Mouse (Mus musculus): Measurements from ENCODE around the gene Zfp536.

DNA sequence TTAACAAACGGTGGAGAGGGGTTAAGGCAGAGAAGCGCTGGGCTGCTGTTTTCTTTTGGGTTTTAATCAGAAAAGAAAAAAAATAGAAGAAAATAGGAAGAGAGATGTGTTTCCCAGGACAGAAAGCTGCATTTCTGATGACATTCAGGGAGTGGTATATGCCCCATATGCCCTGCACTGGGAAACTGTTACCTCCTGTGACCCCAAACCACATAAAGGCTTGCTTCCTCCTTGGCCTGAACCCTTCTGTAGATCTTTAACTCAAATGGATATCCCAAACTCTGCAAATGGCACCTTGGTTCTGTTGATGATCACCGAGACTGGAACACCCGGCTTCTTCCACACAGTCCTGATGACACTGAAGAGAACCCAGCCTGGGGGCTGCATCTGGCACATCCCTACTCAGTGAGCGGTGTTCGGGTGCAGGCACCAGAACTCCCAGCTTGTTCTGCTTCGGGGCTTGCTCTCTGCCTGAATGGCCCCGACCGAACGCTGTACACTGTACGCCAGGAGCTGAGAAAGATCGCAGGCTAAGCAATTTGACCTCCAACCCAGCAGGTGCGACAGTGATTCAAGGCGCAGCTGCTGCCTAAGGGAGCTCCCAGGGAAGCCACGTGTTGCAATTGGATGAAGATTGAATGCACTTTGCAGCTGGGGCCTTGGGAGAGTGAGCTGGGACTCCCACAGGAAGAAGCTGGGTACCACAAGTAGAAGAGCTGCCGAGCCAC lies 334.2 kb downstream of the Zfp536 start:
- TF ChIP-seq ZC3H11A (IDR thresholded peaks at IDR 0.05; ENCODE audit: low read depth, low read length) = no peak
- TF ChIP-seq CTCF (conservative IDR thresholded peaks at IDR 0.05 in 1 of 2, IDR thresholded peaks at IDR 0.05 in 1 of 2; ENCODE audit: low read depth in 2 of 2, low read length in 2 of 2) = no peak
- TF ChIP-seq MEF2A (IDR thresholded peaks at IDR 0.05; ENCODE audit: borderline replicate concordance, low read depth, low read length) = no peak

Measured in CH12.LX (cell line).